Mouse (Mus musculus) forebrain, embryonic 15.5 days (tissue): ENCODE data around the gene Ric3. TPM values are rescaled to one million over a fixed set of nuclear protein-coding genes. Genes with fewer than 3 reads are reported as not detected.
"Not testable (repeated sequence)": the region's sequence is repeated elsewhere in the genome, so short reads cannot be mapped to it uniquely, and the experiment has no call there.

Experiments
- ATAC-seq: fragments of 200-750 bp; cut with Nextera tagmentation; replicated peaks from 2 replicates; pipeline ENCODE4 v1.8.0; 2017; ENCODE audit warnings: mild to moderate bottlenecking, moderate TSS enrichment, moderate library complexity
- H3K27ac ChIP-seq: fragments of 300-500 bp; sonication (generic); replicated peaks from 2 replicates; pipeline ENCODE4 v1.5.1; 2015; ENCODE audit warnings: mild to moderate bottlenecking, inconsistent platforms
- H3K27me3 ChIP-seq: fragments of 300-500 bp; sonication (generic); 2 replicates; pipeline ENCODE4 v1.6.1; 2015; ENCODE audit warnings: inconsistent platforms
- H3K36me3 ChIP-seq: fragments of 300-500 bp; sonication (generic); 2 replicates; pipeline ENCODE4 v1.6.1; 2015; ENCODE audit warnings: mild to moderate bottlenecking, inconsistent platforms
- H3K4me1 ChIP-seq: fragments of 300-500 bp; sonication (generic); 2 replicates; pipeline ENCODE4 v1.6.1; 2015; ENCODE audit warnings: inconsistent platforms
- H3K4me2 ChIP-seq: fragments of 300-500 bp; sonication (generic); replicated peaks from 2 replicates; pipeline ENCODE4 v1.6.1; 2015; ENCODE audit warnings: mild to moderate bottlenecking, inconsistent platforms
- H3K4me3 ChIP-seq: fragments of 300-500 bp; sonication (generic); 2 replicates; pipeline ENCODE4 v1.5.1; 2015; ENCODE audit warnings: mild to moderate bottlenecking, inconsistent platforms
- H3K9ac ChIP-seq: fragments of 300-500 bp; sonication (generic); replicated peaks from 2 replicates; pipeline ENCODE4 v1.6.1; 2015; ENCODE audit warnings: mild to moderate bottlenecking, inconsistent platforms
- H3K9me3 ChIP-seq: fragments of 300-500 bp; sonication (generic); 2 replicates; pipeline ENCODE4 v1.6.1; 2016; ENCODE audit warnings: inconsistent platforms
- WGBS: fragments of 180-500 bp; shearing (Covaris S2); methylation state at CpG from one replicate; pipeline ENCODE4 v1.1.7; 2015; ENCODE audit warnings: mixed read lengths; 5-methylcytosine and 5-hydroxymethylcytosine counted together
- polyA plus RNA-seq: library from polyadenylated mRNA; unstranded; fragments of >200 nt; fragmentation: Nextera tagmentation; extraction: Ambion mirVana; gene quantifications from 2 replicates; pipeline ENCODE4 v1.2.1, GENCODE M21; 2015

Ric3 gene
- polyA plus RNA-seq, result 28.2 and 30.4 TPM in 2 replicates

DNA sequence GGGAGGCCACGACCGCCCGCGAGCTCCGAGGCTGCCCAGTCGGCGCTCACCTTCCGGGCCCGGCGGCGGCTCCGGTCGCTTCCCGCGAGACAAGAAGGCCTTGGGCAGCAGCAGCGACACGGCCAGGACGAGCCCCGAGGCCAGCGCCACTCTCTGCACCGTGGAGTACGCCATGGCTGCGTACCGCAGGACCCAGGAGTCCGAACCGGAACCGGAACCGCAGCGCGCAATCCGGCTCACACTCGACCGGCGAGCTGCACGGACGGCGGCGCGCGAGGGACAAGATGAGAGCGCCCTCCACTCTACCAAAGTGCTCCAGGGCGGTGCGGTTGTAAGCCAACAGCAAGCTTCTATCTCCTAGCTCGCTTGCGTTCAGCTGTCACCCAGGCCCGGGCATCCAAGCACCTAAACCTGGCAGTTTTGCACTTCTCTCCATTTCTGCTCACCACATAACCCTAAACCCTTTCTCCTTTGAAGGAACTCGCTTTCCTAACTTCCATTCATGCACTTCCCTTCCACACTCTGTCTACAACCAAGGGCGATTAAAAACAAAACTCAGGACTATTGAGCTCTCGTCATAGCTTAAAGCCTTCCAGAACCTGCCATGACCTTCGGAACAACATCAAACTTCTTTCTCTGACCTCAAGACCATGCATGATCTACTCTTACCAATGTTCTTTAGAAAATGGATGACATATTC lies at the start of gene Ric3:
Gene Ric3 (minus strand): TSS at position 219 of the 700 bp plus-strand sequence.
- H3K36me3 ChIP-seq, result no peaks in the 10 kb centered on the region
- H3K9ac ChIP-seq, result peak within 1 kb of the TSS; percentile 70
- peak within 1 kb of the TSS; percentile 75 for H3K4me2 ChIP-seq
- peak within 1 kb of the TSS; percentile 34; the same call in 1 of the 2 replicates for H3K27ac ChIP-seq
- no peaks in the 10 kb centered on the region for H3K9me3 ChIP-seq
- H3K4me3 ChIP-seq, result peak within 1 kb of the TSS; percentile 88
- H3K27me3 ChIP-seq, result no peaks in the 10 kb centered on the region
- WGBS, result 3% methylated on average over 47 of the region's 50 CpGs
- H3K4me1 ChIP-seq, result peaks cover 20% of the 10 kb centered on the region
- ATAC-seq, result peak; percentile 97

DNA sequence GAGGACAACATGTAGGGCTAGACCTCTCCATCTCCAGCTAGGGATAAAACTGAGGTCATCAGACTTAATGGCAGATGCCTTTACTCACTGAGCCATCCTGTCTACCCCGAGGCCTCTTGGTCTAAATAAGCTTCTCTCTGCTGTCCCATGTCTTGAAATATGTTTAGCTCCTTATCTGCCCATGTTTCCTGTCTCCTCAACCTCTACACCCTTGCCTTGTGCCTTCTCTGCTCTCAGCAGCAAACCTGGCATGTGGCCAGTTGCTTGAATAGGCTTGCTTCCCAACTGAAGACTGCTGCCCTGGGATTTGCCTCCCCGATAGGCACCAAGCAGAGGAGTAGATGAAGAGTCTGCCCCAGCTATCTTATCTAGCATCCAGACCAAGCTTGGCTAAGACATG lies 48.4 kb upstream of the Ric3 start:
- H3K4me2 ChIP-seq, result no peak overlapping the region
- H3K4me3 ChIP-seq, result no peak overlapping the region
- H3K9me3 ChIP-seq, result no peaks in the 10 kb centered on the region
- H3K36me3 ChIP-seq, result no peaks in the 10 kb centered on the region
- WGBS, result 69% methylated on average over 2 of the region's 2 CpGs
- no peak overlapping the region for H3K9ac ChIP-seq
- H3K27ac ChIP-seq, result no peak overlapping the region
- peaks cover 3% of the 10 kb centered on the region; the same call in 1 of the 2 replicates for H3K4me1 ChIP-seq
- H3K27me3 ChIP-seq, result peaks cover 5% of the 10 kb centered on the region; the same call in 1 of the 2 replicates
- no peak for ATAC-seq

DNA sequence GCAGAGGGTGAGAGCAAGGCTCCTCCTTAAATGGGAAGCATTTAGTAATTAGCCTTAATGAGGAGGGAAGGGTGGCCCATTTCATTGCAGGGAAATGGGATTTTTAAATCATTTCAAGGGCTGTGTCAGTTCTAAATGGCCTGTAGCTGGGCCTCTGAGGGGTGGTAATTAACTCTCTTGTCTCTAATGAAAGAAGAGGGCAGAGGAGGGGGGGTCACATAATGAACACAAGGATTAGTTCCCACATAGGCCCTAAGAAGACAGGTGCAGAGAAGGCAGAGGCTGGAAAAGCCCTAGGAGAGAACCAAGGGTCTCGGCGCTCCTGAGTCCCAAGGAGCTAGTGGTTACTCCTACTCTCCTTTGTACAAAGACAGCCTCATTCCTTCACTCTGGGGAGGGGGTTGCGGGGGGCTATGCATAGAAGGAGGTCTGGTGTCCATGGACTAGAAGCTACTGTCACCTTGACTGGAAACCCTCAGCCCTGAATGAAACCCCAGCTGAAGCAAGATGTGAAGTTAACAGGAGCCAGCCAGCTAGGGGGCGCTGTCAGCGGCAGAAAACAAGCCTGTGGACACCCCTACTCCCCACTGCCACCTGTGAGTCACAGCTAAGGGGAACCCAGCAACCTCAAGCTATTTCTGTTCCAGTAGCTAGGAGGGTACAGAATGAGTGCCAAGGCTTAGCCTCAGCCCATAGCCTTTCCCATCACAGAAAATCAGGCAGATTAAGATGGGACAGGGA lies 47.0 kb upstream of the Ric3 start:
- no peak overlapping the region for H3K4me3 ChIP-seq
- no peaks in the 10 kb centered on the region for H3K36me3 ChIP-seq
- 51% methylated on average over 5 of the region's 5 CpGs for WGBS
- no peaks in the 10 kb centered on the region for H3K9me3 ChIP-seq
- no peak overlapping the region for H3K27ac ChIP-seq
- peaks cover 3% of the 10 kb centered on the region; the same call in 1 of the 2 replicates for H3K4me1 ChIP-seq
- H3K27me3 ChIP-seq, result no peaks in the 10 kb centered on the region
- no peak overlapping the region for H3K4me2 ChIP-seq
- H3K9ac ChIP-seq, result no peak overlapping the region
- ATAC-seq, result peak; percentile 32; the same call in 1 of the 2 replicates

DNA sequence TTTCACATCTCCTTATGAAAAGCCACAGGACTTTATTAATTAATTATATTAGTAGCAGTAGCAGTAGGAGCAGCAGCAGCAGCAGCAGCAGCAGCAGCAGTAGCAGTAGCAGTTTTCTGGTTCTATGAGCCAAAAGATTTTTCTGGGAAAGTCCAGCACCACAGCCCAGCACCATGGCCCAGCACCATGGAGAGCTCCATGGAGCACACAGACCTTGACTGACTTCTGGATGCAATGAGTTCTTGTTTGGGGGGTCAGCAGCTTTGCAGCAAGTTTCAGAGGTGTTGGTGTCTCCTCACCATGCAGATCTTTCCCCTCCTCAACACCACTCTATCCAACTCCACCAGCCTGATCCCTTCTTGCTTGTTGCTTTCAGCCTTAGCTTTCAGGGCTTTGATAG lies 46.3 kb upstream of the Ric3 start:
- Histone ChIP-seq H3K27me3 (no peaks in the 10 kb centered on the region), H3K27ac (no peak overlapping the region), H3K9me3 (no peaks in the 10 kb centered on the region), H3K9ac (no peak overlapping the region), H3K4me2 (no peak overlapping the region), H3K4me1 (peaks cover 3% of the 10 kb centered on the region; the same call in 1 of the 2 replicates), H3K36me3 (no peaks in the 10 kb centered on the region), H3K4me3 (no peak overlapping the region)
- 0 out of 2 replicates have a peak, but pooled peaks have one; percentile 9 for ATAC-seq

DNA sequence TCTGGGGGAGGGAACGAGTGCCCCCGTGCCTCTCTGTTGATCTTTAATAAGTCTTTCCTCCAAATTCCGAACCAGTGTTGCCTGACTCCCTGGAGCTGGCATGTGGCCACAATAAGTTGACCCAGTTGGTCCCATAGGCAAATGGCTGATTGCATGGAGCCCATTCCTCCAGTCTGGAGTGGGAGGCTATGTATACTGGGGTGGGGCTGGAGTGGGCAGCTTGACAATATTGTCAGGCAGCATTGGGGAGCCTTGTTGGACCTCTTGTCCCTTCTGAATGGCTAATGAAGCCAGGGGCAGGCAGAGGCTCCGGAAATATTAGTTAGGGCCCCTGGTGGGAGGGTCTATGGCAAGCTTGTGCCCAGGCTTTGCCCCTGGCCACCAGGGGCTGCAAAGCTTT lies 32.8 kb upstream of the Ric3 start:
- Histone ChIP-seq H3K36me3 (no peaks in the 10 kb centered on the region), H3K4me2 (no peak overlapping the region), H3K27ac (peak overlapping the region; percentile 77), H3K4me1 (peaks cover 21% of the 10 kb centered on the region), H3K9me3 (no peaks in the 10 kb centered on the region), H3K27me3 (peaks cover 12% of the 10 kb centered on the region; the same call in 1 of the 2 replicates), H3K4me3 (no peak overlapping the region), H3K9ac (no peak overlapping the region)
- peak; percentile 35 for ATAC-seq
- WGBS, result 9% methylated on average over 4 of the region's 4 CpGs

DNA sequence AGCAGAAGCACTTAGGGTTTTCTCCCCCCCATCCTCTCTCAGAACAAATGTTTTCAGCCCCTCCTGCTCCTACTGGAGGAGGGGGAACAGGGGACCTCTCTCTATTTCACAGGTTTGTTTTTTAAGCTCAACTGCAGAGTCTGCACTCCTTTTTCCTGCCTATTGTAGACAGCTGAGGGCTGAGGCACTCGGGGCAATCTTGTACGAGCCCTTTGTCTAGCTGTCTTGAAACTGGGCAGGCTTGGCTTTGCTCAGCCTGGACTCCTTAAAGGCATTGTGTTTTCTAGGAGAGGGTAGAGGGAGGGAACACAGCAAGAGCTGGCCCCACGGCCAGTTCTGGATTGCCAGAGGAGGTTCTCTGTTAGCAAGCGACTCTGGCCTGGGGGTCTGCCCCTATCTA lies 32.4 kb upstream of the Ric3 start:
- not testable (repeated sequence) for H3K36me3 ChIP-seq, H3K9ac ChIP-seq, H3K4me3 ChIP-seq, H3K4me2 ChIP-seq, H3K9me3 ChIP-seq
- H3K27ac ChIP-seq, result peak overlapping the region; percentile 77
- peak; percentile 87 for ATAC-seq
- H3K4me1 ChIP-seq, result peaks cover 26% of the 10 kb centered on the region
- H3K27me3 ChIP-seq, result peaks cover 12% of the 10 kb centered on the region; the same call in 1 of the 2 replicates
- 0% methylated on average over 1 of the region's 4 CpGs for WGBS

DNA sequence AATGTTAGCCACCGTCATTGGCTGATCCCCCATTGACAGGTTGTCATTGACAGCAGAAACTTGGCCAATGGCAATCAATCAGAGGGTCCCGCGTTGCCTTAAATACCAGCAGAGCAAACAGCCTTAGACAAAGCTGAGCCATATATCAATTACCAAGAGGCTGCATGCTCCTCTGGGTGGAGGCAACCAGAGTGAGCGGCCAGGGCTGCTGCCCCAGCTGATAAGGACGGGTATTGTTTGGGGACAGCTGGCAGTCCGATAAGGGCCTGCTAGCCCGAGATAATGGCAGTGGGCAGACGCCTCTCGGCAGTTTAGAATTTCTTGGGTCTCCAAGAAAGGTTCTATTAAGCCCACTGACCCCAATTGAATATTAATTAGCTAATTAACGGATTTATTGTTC lies 31.8 kb upstream of the Ric3 start:
- Histone ChIP-seq H3K36me3 (no peaks in the 10 kb centered on the region), H3K4me1 (peaks cover 31% of the 10 kb centered on the region), H3K4me3 (no peak overlapping the region), H3K27me3 (peaks cover 12% of the 10 kb centered on the region; the same call in 1 of the 2 replicates), H3K27ac (peak overlapping the region; percentile 69), H3K4me2 (0 out of 2 replicates have a peak overlapping the region, but pooled peaks have one; percentile 9), H3K9ac (peak overlapping the region; percentile 6; the same call in 1 of the 2 replicates), H3K9me3 (no peaks in the 10 kb centered on the region)
- 4% methylated on average over 10 of the region's 10 CpGs for WGBS
- ATAC-seq, result peak; percentile 46

DNA sequence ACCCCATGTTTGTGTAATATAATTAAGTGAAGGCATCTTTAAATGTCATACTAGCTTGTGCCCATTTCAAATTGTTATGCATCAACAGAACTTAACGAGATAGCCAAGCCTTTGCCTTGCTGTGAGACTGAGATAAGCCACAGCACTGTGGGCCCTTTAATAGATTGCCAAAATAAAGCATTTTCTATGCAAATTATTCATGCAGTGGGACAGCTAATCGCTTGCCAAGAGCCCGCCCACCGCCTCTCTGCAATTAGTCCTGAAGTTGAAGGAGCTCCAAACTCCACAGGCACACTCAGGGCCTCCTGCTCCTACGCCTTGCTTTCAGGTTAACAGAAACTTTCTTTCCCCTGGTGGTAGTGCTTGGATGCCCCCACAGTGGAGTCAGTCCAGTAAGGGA lies 27.9 kb upstream of the Ric3 start:
- ATAC-seq, result peak; percentile 74
- Histone ChIP-seq H3K9ac (no peak overlapping the region), H3K27ac (peak overlapping the region; percentile 29; the same call in 1 of the 2 replicates), H3K4me2 (no peak overlapping the region), H3K36me3 (no peaks in the 10 kb centered on the region), H3K27me3 (peaks cover 19% of the 10 kb centered on the region), H3K4me3 (no peak overlapping the region), H3K4me1 (peaks cover 31% of the 10 kb centered on the region), H3K9me3 (no peaks in the 10 kb centered on the region)
- WGBS, result 14% methylated on average over 5 of the region's 5 CpGs

DNA sequence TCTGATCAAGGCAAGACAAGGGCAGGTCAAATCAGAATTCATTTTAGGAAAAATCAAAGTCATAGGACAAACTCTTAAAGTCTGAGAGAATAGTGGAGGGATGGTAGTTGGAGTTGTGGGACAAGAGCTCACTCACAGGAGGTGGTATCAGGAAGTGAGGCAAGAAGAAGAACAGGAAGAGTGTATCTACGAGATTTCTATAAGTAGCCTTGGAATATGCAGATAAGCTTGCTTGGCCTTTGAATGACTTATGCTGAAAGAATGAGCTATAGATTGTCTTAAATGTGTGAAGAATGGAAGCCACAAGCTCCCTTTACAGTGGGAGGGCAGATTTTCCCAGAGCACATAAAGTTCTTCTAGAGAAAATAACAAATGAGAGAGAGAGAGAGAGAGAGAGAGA lies 21.8 kb upstream of the Ric3 start:
- H3K4me3 ChIP-seq, result no peak overlapping the region
- H3K4me1 ChIP-seq, result peaks cover 2% of the 10 kb centered on the region; the same call in 1 of the 2 replicates
- no peak for ATAC-seq
- 79% methylated on average over 1 of the region's 1 CpGs for WGBS
- no peaks in the 10 kb centered on the region for H3K9me3 ChIP-seq
- peaks cover 34% of the 10 kb centered on the region for H3K27me3 ChIP-seq
- H3K36me3 ChIP-seq, result no peaks in the 10 kb centered on the region
- H3K4me2 ChIP-seq, result no peak overlapping the region
- no peak overlapping the region for H3K27ac ChIP-seq
- H3K9ac ChIP-seq, result no peak overlapping the region

DNA sequence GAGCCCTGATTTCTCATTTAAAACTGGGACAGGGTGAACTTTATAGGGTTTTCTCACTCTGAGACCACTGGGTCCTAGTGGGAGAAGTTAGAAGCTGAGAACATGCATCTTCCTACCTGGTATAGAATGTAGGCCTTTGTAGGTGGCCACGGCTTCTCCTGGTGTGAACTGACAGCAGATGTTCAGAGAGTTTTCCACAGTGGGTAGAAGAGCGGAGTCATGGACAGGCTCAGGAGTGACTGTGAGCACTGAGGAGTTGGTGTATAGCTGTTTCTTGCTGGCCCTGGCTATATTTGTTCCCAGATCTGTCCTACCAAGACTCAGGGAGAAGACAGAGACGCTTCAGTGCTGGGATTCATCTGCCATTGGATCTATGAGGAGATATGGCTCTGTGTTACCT lies 18.0 kb upstream of the Ric3 start:
- Histone ChIP-seq H3K27me3 (peaks cover 22% of the 10 kb centered on the region; the same call in 1 of the 2 replicates), H3K9me3 (no peaks in the 10 kb centered on the region), H3K4me1 (no peaks in the 10 kb centered on the region), H3K4me2 (no peak overlapping the region), H3K36me3 (no peaks in the 10 kb centered on the region), H3K9ac (no peak overlapping the region), H3K27ac (no peak overlapping the region), H3K4me3 (no peak overlapping the region)
- ATAC-seq, result no peak
- WGBS, result 87% methylated on average over 3 of the region's 3 CpGs

DNA sequence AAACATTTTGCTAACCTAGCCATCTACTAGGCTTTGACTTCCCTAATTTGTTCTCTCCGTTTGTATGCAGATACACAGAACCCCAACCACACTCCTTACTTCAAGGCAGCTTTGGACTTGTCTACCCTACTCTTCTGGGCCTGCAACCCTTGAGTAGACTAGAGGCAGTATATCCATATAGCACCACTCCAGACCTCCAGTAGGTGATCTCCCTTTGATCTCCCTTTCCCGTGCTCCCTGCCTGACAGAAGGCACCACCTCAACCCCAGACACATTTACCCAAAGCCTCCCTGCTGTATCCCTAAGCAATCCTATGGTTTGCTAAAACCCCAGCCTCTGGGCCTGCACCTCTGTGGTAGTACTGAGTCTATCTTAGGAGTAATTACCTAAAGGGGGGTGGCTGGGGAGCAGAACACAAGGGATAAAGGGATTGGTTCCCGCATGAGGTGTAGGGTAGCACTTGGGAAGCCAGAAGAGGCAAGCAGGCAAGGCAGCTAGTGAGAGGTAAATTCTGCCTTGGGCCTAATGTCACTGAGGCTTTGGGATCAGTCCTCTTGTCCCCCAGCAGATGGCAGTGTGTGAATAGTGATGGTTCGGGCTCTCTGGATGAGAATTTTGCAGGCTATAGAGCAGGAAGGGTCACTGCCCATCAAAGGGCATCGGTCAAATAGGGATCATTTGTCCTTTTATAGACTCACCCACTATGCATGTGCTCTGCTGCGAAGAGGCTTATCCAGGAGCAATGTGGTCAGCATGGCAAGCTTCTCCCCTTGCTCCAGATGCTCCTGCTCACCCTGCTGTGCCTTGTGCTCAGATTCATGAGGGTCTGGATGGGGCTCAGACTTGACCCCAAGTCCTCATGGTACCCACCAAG lies 15.3 kb upstream of the Ric3 start:
- ATAC-seq, result peak; percentile 66
- Histone ChIP-seq H3K27me3 (peaks cover 11% of the 10 kb centered on the region; the same call in 1 of the 2 replicates), H3K27ac (no peak overlapping the region), H3K4me1 (no peaks in the 10 kb centered on the region), H3K9ac (no peak overlapping the region), H3K4me2 (no peak overlapping the region), H3K4me3 (no peak overlapping the region), H3K36me3 (no peaks in the 10 kb centered on the region), H3K9me3 (no peaks in the 10 kb centered on the region)
- 23% methylated on average over 6 of the region's 6 CpGs for WGBS
